Mouse (Mus musculus) CH12.LX (cell line): ENCODE measurements at regions not wholly inside any gene's neighbourhood (a gene's known extent, or its start where the extent isn't known, plus 50 kb on each side); places are given as distances from the start of the nearest gene placed in this dataset.

Experiments used
- DNase-seq: peaks from one replicate; pipeline ENCODE4 v3.0.0-alpha.2; 2013; ENCODE audit errors: extremely low read depth
- H3K27ac ChIP-seq: 2 replicates; pipeline ENCODE4 v1.5.1; 2012; ENCODE audit warnings: low read depth, mild to moderate bottlenecking, control low read depth, moderate library complexity; ENCODE audit not compliant: insufficient read depth
- H3K27me3 ChIP-seq: replicated peaks from 2 replicates; pipeline ENCODE3; 2012; ENCODE audit warnings: inconsistent platforms
- H3K36me3 ChIP-seq, 2 experiments: replicated peaks in 1 of 2; 2 replicates each; pipeline versions ENCODE3 to v1.6.1; 2012; ENCODE audit warnings: inconsistent platforms in 1 of 2, low read length in 1 of 2, mild to moderate bottlenecking in 1 of 2, mixed read lengths in 1 of 2, moderate library complexity in 1 of 2; ENCODE audit not compliant: control insufficient read depth in 1 of 2, insufficient read depth in 1 of 2
- H3K4me1 ChIP-seq, 2 experiments: 2 replicates each; pipeline ENCODE4 v1.6.1; 2012; ENCODE audit warnings: inconsistent platforms in 1 of 2, moderate library complexity in 1 of 2; ENCODE audit not compliant: insufficient read depth in 2 of 2, control insufficient read depth in 1 of 2
- H3K4me2 ChIP-seq: 2 replicates; pipeline ENCODE4 v1.6.1; 2012; ENCODE audit warnings: low read depth, mild to moderate bottlenecking, control low read depth; ENCODE audit not compliant: poor library complexity, insufficient read depth, severe bottlenecking
- H3K4me3 ChIP-seq, 3 experiments: fragments of 150-350 bp in 1 of 3; sonication (generic) in 1 of 3; replicated peaks in 1 of 3; 2 replicates each; pipeline versions ENCODE3 to v1.5.1; 2011 to 2012; ENCODE audit warnings: low read depth in 2 of 3, low read length in 2 of 3, mild to moderate bottlenecking in 2 of 3, moderate library complexity in 2 of 3, control low read depth in 1 of 3, improper control_type of control experiment in 1 of 3, inconsistent platforms in 1 of 3, mixed read lengths in 1 of 3; ENCODE audit not compliant: poor library complexity in 1 of 3
- H3K79me2 ChIP-seq: replicated peaks from 2 replicates; pipeline ENCODE4 v1.6.1; 2012; ENCODE audit warnings: mild to moderate bottlenecking, moderate library complexity; ENCODE audit not compliant: control insufficient read depth, poor library complexity, insufficient read depth, severe bottlenecking; ENCODE audit errors: extremely low read depth
- H3K9ac ChIP-seq: 2 replicates; pipeline ENCODE4 v1.6.1; 2012; ENCODE audit warnings: low read depth, mild to moderate bottlenecking, control low read depth, moderate library complexity; ENCODE audit not compliant: insufficient read depth
- H3K9me3 ChIP-seq: replicated peaks from 2 replicates; pipeline ENCODE3; 2012; ENCODE audit warnings: low read length, inconsistent platforms, mixed read lengths
- CHD2 ChIP-seq: IDR thresholded peaks from 2 replicates; pipeline ENCODE4 v1.6.1; 2011; ENCODE audit warnings: low read length, improper control_type of control experiment
- CTCF ChIP-seq, 2 experiments: IDR thresholded peaks in 1 of 2; conservative IDR thresholded peaks in 1 of 2; 2 replicates each; pipeline ENCODE4 v1.5.1; 2011 to 2012; ENCODE audit warnings: low read depth in 2 of 2, low read length in 2 of 2, improper control_type of control experiment in 1 of 2, inconsistent platforms in 1 of 2, mild to moderate bottlenecking in 1 of 2, moderate library complexity in 1 of 2
- E2F4 ChIP-seq: IDR thresholded peaks from 2 replicates; pipeline ENCODE4 v1.6.1; 2011; ENCODE audit warnings: low read depth, low read length, improper control_type of control experiment; ENCODE audit not compliant: insufficient replicate concordance
- ELF1 ChIP-seq: IDR thresholded peaks from 2 replicates; pipeline ENCODE4 v1.6.1; 2014; ENCODE audit warnings: low read depth, mild to moderate bottlenecking, inconsistent platforms, low read length, improper control_type of control experiment
- GABPA ChIP-seq: IDR thresholded peaks from 2 replicates; pipeline ENCODE4 v1.6.1; 2012; ENCODE audit warnings: low read depth, low read length, improper control_type of control experiment, inconsistent platforms; ENCODE audit not compliant: insufficient replicate concordance
- IRF4 ChIP-seq: IDR thresholded peaks from 2 replicates; pipeline ENCODE4 v1.6.1; 2014; ENCODE audit warnings: low read depth, mild to moderate bottlenecking, inconsistent platforms, low read length, improper control_type of control experiment
- JUN ChIP-seq: IDR thresholded peaks from 2 replicates; pipeline ENCODE4 v1.6.1; 2011; ENCODE audit warnings: low read depth, mild to moderate bottlenecking, low read length, improper control_type of control experiment, moderate library complexity; ENCODE audit not compliant: insufficient read depth
- JUND ChIP-seq: conservative IDR thresholded peaks from 2 replicates; pipeline ENCODE4 v1.6.1; 2011; ENCODE audit warnings: low read depth, low read length, improper control_type of control experiment
- KAT2A ChIP-seq: IDR thresholded peaks from 2 replicates; pipeline ENCODE4 v1.6.1; 2012; ENCODE audit warnings: low read length, improper control_type of control experiment, inconsistent platforms; ENCODE audit not compliant: insufficient replicate concordance
- MAZ ChIP-seq: IDR thresholded peaks from 2 replicates; pipeline ENCODE4 v1.6.1; 2012; ENCODE audit warnings: low read depth, mild to moderate bottlenecking, inconsistent platforms, low read length, improper control_type of control experiment, moderate library complexity
- NRF1 ChIP-seq: IDR thresholded peaks from 2 replicates; pipeline ENCODE4 v1.6.1; 2014; ENCODE audit warnings: low read depth, mild to moderate bottlenecking, inconsistent platforms, low read length, improper control_type of control experiment, moderate library complexity
- PAX5 ChIP-seq: IDR thresholded peaks from 2 replicates; pipeline ENCODE4 v1.6.1; 2012; ENCODE audit warnings: low read length, inconsistent platforms, mixed read lengths
- RAD21 ChIP-seq: IDR thresholded peaks from 2 replicates; pipeline ENCODE4 v1.6.1; 2011; ENCODE audit warnings: low read depth, mild to moderate bottlenecking, low read length, improper control_type of control experiment, moderate library complexity
- RCOR1 ChIP-seq: conservative IDR thresholded peaks from 2 replicates; pipeline ENCODE4 v1.6.1; 2012; ENCODE audit warnings: low read depth, mild to moderate bottlenecking, inconsistent platforms, low read length, improper control_type of control experiment
- SIN3A ChIP-seq: IDR thresholded peaks from 2 replicates; pipeline ENCODE4 v1.6.1; 2012; ENCODE audit warnings: low read length, improper control_type of control experiment, inconsistent platforms
- SMC3 ChIP-seq: IDR thresholded peaks from 2 replicates; pipeline ENCODE4 v1.6.1; 2011; ENCODE audit warnings: low read depth, low read length, improper control_type of control experiment
- TCF12 ChIP-seq: IDR thresholded peaks from 2 replicates; pipeline ENCODE4 v1.6.1; 2014; ENCODE audit warnings: low read depth, mild to moderate bottlenecking, inconsistent platforms, low read length, improper control_type of control experiment
- USF2 ChIP-seq: conservative IDR thresholded peaks from 2 replicates; pipeline ENCODE4 v1.6.1; 2011; ENCODE audit warnings: low read depth, low read length, improper control_type of control experiment
- ZC3H11A ChIP-seq: IDR thresholded peaks from 2 replicates; pipeline ENCODE4 v1.6.1; 2012; ENCODE audit warnings: low read depth, mild to moderate bottlenecking, inconsistent platforms, low read length, improper control_type of control experiment
- ZKSCAN1 ChIP-seq: IDR thresholded peaks from 2 replicates; pipeline ENCODE4 v1.6.1; 2012; ENCODE audit warnings: low read depth, inconsistent platforms, low read length, improper control_type of control experiment, borderline replicate concordance
- ZMIZ1 ChIP-seq: IDR thresholded peaks from 2 replicates; pipeline ENCODE4 v1.6.1; 2012; ENCODE audit warnings: low read depth, mild to moderate bottlenecking, inconsistent platforms, low read length, improper control_type of control experiment
- ZNF384 ChIP-seq: IDR thresholded peaks from 2 replicates; pipeline ENCODE4 v1.6.1; 2012; ENCODE audit warnings: low read depth, low read length, improper control_type of control experiment, inconsistent platforms
- dilution Hi-C: fragments of 300-500 bp; cut with MboI; formaldehyde crosslinking; loops from 2 replicates; pipeline ENCODE4 v1.14.3; 2020; ENCODE audit warnings: low sequenced_read_pairs; ENCODE audit not compliant: extremely low pct_unique_long_range_greater_than_20kb, extremely low pct_ligation_motif_present
- in situ Hi-C: fragments of 300-500 bp; cut with MboI; formaldehyde crosslinking; loops from 3 replicates; pipeline ENCODE4 v1.14.3; 2019; ENCODE audit warnings: low sequenced_read_pairs, low pct_ligation_motif_present, low pct_unique_long_range_greater_than_20kb, mixed read lengths

- no peak overlapping the region for H3K9ac ChIP-seq
- H3K36me3 ChIP-seq: no peaks in the 10 kb centered on the region
- no peak overlapping the region for H3K4me3 ChIP-seq
- H3K9me3 ChIP-seq: no peaks in the 10 kb centered on the region
- H3K27me3 ChIP-seq: peaks cover 28% of the 10 kb centered on the region
- in situ Hi-C loops: no loop called here
- TF ChIP-seq USF2 (no peak), RCOR1 (no peak)
- H3K4me2 ChIP-seq: no peak overlapping the region
- dilution Hi-C loops: no loop called here
- H3K4me1 ChIP-seq: no peaks in the 10 kb centered on the region
- H3K27ac ChIP-seq: no peak overlapping the region
- DNase-seq: no peak
- H3K79me2 ChIP-seq: no peaks in the 10 kb centered on the region
Observed at GRCm38 (mm10) chr8:116133084-116133483, 371.7 kb upstream of the Dynlrb2 start.

GRCm38 (mm10) chr8:116120067-116120466, 384.7 kb upstream of the Dynlrb2 start:
- in situ Hi-C loops: no loop called here
- H3K9me3 ChIP-seq: peaks cover 6% of the 10 kb centered on the region
- H3K9ac ChIP-seq: no peak overlapping the region
- no peaks in the 10 kb centered on the region for H3K79me2 ChIP-seq
- no peak for DNase-seq
- peaks cover 13% of the 10 kb centered on the region for H3K27me3 ChIP-seq
- H3K36me3 ChIP-seq: no peaks in the 10 kb centered on the region
- dilution Hi-C loops: no loop called here
- no peak overlapping the region for H3K27ac ChIP-seq
- H3K4me1 ChIP-seq: no peaks in the 10 kb centered on the region
- no peak overlapping the region for H3K4me2 ChIP-seq
- H3K4me3 ChIP-seq: no peak overlapping the region
- TF ChIP-seq ELF1 (no peak), RAD21 (no peak), ZNF384 (no peak), KAT2A (no peak), GABPA (no peak), CTCF (conservative IDR thresholded peaks at IDR 0.05 in 1 of 2, IDR thresholded peaks at IDR 0.05 in 1 of 2; ENCODE audit: low read depth in 2 of 2, low read length in 2 of 2) (no peak), SIN3A (no peak), ZKSCAN1 (no peak), NRF1 (no peak), E2F4 (no peak), CHD2 (no peak), JUN (no peak)

GRCm38 (mm10) chr8:116117919-116118318, 386.9 kb upstream of the Dynlrb2 start:
- H3K27me3 ChIP-seq: peaks cover 16% of the 10 kb centered on the region
- in situ Hi-C loops: no loop called here

More at GRCm38 (mm10) chr8:116117919-116118318, 386.9 kb upstream of the Dynlrb2 start:
- Histone ChIP-seq H3K27ac (no peak overlapping the region), H3K4me2 (no peak overlapping the region), H3K36me3 (no peaks in the 10 kb centered on the region), H3K4me3 (no peak overlapping the region), H3K79me2 (no peaks in the 10 kb centered on the region), H3K9me3 (peaks cover 6% of the 10 kb centered on the region), H3K9ac (no peak overlapping the region), H3K4me1 (no peaks in the 10 kb centered on the region)
- DNase-seq: no peak
- TF ChIP-seq PAX5 (no peak), E2F4 (no peak), MAZ (no peak), ZMIZ1 (no peak), USF2 (no peak), RAD21 (no peak), SMC3 (no peak), ZC3H11A (no peak), ZNF384 (no peak), TCF12 (no peak), IRF4 (no peak), ZKSCAN1 (no peak), JUND (no peak), RCOR1 (no peak)
- dilution Hi-C loops: no loop called here
